Mouse (Mus musculus) liver, embryonic 15.5 days (tissue): ENCODE measurements around the gene Otos. TPM values are rescaled to one million over a fixed set of nuclear protein-coding genes. Genes with fewer than 3 reads are reported as not detected.

Experiments
- ATAC-seq: fragments of 200-750 bp; cut with Nextera tagmentation; 2 replicates; pipeline ENCODE4 v1.8.0; 2017; ENCODE audit warnings: moderate number of reproducible peaks, mild to moderate bottlenecking, moderate library complexity; ENCODE audit not compliant: insufficient read depth
- H3K27ac ChIP-seq: fragments of 300-500 bp; sonication (generic); replicated peaks from 2 replicates; pipeline ENCODE4 v1.5.1; 2015; ENCODE audit warnings: mild to moderate bottlenecking, inconsistent platforms
- H3K27me3 ChIP-seq: fragments of 300-500 bp; sonication (generic); 2 replicates; pipeline ENCODE4 v1.6.1; 2015; ENCODE audit warnings: mild to moderate bottlenecking, inconsistent platforms
- H3K36me3 ChIP-seq: fragments of 300-500 bp; sonication (generic); replicated peaks from 2 replicates; pipeline ENCODE4 v1.6.1; 2015; ENCODE audit warnings: moderate library complexity, mild to moderate bottlenecking, inconsistent platforms
- H3K4me1 ChIP-seq: fragments of 300-500 bp; sonication (generic); replicated peaks from 2 replicates; pipeline ENCODE4 v1.6.1; 2015; ENCODE audit warnings: inconsistent platforms
- H3K4me2 ChIP-seq: fragments of 300-500 bp; sonication (generic); 2 replicates; pipeline ENCODE4 v1.6.1; 2015; ENCODE audit warnings: moderate library complexity, mild to moderate bottlenecking, inconsistent platforms
- H3K4me3 ChIP-seq: fragments of 300-500 bp; sonication (generic); replicated peaks from 2 replicates; pipeline ENCODE4 v1.5.1; 2015; ENCODE audit warnings: mild to moderate bottlenecking, inconsistent platforms
- H3K9ac ChIP-seq: fragments of 300-500 bp; sonication (generic); 2 replicates; pipeline ENCODE4 v1.6.1; 2015; ENCODE audit warnings: moderate library complexity, mild to moderate bottlenecking, inconsistent platforms
- H3K9me3 ChIP-seq: fragments of 300-500 bp; sonication (generic); replicated peaks from 2 replicates; pipeline ENCODE4 v1.6.1; 2016; ENCODE audit warnings: inconsistent platforms
- WGBS: fragments of 180-500 bp; shearing (Covaris S2); methylation state at CpG from one replicate; pipeline ENCODE4 v1.1.7; 2015; ENCODE audit warnings: mixed read lengths; ENCODE audit not compliant: insufficient replicate concordance; 5-methylcytosine and 5-hydroxymethylcytosine counted together
- polyA plus RNA-seq: library from polyadenylated mRNA; unstranded; fragments of >200 nt; fragmentation: Nextera tagmentation; extraction: Ambion mirVana; gene quantifications from 2 replicates; pipeline ENCODE4 v1.2.1, GENCODE M21; 2015

The Otos gene
- 0.09 TPM in 1 of 2 replicates, not detected in the other for polyA plus RNA-seq

DNA sequence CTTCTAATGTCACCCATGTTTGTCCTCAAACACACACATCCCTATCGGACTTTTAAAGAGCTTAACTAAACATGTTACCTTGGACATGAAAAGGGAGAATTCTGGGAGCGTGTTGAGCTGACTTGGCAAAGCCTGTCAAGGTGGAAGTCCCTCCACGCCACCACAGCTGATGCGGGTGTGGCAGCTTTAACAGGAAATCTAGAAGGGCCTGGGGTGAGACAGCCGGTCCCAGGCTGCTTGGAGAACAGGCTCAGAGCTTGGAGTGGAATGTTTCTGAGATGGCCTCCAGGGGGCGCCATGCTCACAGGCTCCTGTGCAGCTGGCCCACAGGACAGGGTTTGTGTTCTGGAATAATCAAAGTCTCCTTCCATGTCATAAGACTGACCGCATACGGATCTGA lies at the start of gene Otos:
TSS of gene Otos (minus strand) at position 169 of the 400 bp plus-strand sequence.
- no peaks in the 10 kb centered on the region for H3K36me3 ChIP-seq
- no peak within 1 kb of the TSS for H3K4me3 ChIP-seq
- no peak for ATAC-seq
- no peak within 1 kb of the TSS for H3K27ac ChIP-seq
- H3K9me3 ChIP-seq, result no peaks in the 10 kb centered on the region
- H3K4me1 ChIP-seq, result peaks cover 5% of the 10 kb centered on the region; the same call in 1 of the 2 replicates
- H3K4me2 ChIP-seq, result peak within 1 kb of the TSS; percentile 48
- no peak within 1 kb of the TSS for H3K9ac ChIP-seq
- no peaks in the 10 kb centered on the region for H3K27me3 ChIP-seq
- WGBS, result 16% methylated on average over 8 of the region's 8 CpGs

DNA sequence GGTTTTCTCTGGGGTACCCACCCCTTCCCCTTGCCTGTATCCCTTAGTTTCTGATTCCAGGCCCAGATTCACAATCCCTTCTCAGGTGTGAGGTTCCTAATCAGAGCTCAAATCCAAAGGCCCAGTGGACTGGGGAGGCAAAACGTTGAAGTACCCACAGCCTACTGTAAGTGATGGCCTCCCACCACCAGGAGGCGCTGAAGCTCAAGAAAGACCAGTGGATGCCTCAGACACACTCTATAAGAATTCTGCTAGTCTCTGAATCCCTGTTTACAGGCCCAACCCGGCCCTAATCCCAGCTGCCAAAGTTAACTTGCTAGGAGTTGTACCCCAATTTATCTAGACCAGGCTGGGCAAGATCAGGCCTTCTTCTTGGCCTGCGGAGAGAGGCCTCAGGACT lies 48.2 kb upstream of the Otos start:
- Histone ChIP-seq H3K27me3 (0 out of 2 replicates have a peak, but pooled peaks cover 6% of the 10 kb centered on the region), H3K27ac (no peak overlapping the region), H3K36me3 (no peaks in the 10 kb centered on the region), H3K9me3 (no peaks in the 10 kb centered on the region), H3K4me3 (no peak overlapping the region), H3K9ac (no peak overlapping the region), H3K4me2 (no peak overlapping the region), H3K4me1 (no peaks in the 10 kb centered on the region)
- no peak for ATAC-seq
- WGBS, result 31% methylated on average over 4 of the region's 4 CpGs

DNA sequence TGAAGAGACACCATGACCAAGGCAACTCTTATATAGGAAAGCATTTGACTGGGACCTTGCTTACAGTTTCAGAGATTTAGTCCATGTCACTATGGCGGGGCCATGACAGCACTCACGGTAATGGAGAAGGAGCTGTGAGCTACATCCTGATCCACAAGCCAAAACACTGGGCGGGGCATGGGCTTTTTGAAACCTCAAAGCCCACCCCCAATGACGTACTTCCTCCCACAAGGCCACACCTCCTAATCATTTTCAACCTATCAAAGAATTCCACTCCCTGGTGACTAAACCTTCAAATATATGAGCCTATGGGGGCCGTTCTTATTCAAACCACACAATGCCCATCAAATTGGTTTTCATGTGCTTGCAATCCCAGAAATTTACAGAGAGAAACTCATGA lies 47.1 kb upstream of the Otos start:
- no peak for ATAC-seq
- Histone ChIP-seq H3K4me1 (no peaks in the 10 kb centered on the region), H3K27me3 (0 out of 2 replicates have a peak, but pooled peaks cover 6% of the 10 kb centered on the region), H3K27ac (no peak overlapping the region), H3K9ac (no peak overlapping the region), H3K36me3 (no peaks in the 10 kb centered on the region), H3K9me3 (no peaks in the 10 kb centered on the region), H3K4me2 (no peak overlapping the region), H3K4me3 (no peak overlapping the region)
- 65% methylated on average over 5 of the region's 5 CpGs for WGBS

DNA sequence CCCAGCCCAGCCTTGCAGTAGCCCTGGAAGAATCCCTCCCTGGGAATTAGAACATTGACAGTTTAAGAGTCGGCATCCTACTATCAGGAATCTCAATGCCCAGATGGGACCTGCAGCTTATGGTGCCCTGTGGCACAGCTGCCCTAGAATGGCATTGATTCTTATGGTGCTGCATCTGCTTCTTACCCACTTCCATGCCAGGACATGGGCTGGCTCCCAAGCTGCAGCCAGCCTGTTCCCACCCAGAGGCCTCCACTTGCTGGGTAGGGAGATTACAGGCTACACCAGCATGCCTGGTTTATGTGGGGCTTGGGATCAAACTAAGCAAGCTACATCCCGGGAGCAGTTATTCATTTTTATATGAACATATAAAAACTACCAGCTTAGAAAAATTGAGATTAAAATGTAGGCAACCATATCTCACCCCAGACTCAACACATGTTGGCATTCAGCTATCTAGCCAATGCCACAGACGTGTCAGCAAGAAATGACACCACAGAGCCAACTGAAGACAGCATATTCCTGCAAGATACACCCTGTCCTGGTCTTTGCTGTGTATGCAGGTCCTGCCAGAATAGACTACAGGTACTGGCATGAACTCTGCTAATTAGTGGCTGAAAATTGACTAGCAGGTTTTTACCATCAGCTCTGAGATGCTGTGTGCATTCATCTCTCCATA lies 42.7 kb upstream of the Otos start:
- Histone ChIP-seq H3K9ac (no peak overlapping the region), H3K27ac (no peak overlapping the region), H3K9me3 (no peaks in the 10 kb centered on the region), H3K4me1 (no peaks in the 10 kb centered on the region), H3K36me3 (no peaks in the 10 kb centered on the region), H3K4me3 (no peak overlapping the region), H3K4me2 (no peak overlapping the region), H3K27me3 (no peaks in the 10 kb centered on the region)
- no peak for ATAC-seq
- 50% methylated on average over 3 of the region's 3 CpGs for WGBS

DNA sequence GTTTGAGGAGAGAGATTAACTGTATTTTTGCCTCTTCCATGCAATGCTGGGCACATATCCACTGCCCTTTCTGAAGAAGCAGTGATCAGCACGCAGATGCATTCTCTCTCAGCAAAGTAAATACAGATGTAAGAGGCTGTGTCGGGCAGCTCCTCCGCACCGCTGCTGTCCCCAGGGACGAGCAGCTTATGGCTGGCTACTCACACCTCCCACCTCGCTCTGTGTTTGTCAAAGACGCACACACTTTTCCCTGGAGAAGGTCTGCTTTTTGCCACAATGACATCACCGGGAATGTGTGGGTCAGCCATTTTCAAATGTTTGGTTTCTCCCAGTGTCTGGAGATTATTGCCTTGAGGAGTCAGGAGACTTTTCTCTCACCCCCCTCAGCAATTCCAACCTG lies 38.4 kb upstream of the Otos start:
- WGBS, result 61% methylated on average over 8 of the region's 8 CpGs
- no peaks in the 10 kb centered on the region for H3K36me3 ChIP-seq
- no peaks in the 10 kb centered on the region for H3K9me3 ChIP-seq
- no peak for ATAC-seq
- no peaks in the 10 kb centered on the region for H3K27me3 ChIP-seq
- no peak overlapping the region for H3K9ac ChIP-seq
- H3K27ac ChIP-seq, result no peak overlapping the region
- H3K4me2 ChIP-seq, result no peak overlapping the region
- H3K4me1 ChIP-seq, result no peaks in the 10 kb centered on the region
- no peak overlapping the region for H3K4me3 ChIP-seq

DNA sequence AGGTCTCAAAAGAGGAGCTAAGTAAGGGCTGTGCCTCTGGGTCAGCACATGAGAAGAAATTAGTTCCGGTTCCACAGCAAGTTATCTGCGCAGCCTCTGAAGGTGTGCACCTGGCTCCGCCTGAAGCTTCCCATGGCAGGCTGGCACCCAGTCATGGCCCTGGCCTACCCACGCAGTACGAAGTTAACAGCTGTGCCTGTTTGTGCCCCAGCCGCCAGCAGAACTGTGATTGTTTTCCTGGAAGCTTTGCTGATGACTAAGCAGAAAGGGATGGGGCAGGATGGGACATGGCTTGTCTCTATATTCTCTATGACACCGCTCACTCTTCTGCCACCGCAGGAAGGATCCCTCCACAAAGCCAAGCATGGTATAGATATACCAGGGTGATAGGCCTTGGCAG lies 34.5 kb upstream of the Otos start:
- WGBS, result 68% methylated on average over 8 of the region's 8 CpGs
- ATAC-seq, result no peak
- no peak overlapping the region for H3K9ac ChIP-seq
- no peaks in the 10 kb centered on the region for H3K27me3 ChIP-seq
- no peaks in the 10 kb centered on the region for H3K36me3 ChIP-seq
- H3K4me2 ChIP-seq, result no peak overlapping the region
- no peaks in the 10 kb centered on the region for H3K4me1 ChIP-seq
- no peaks in the 10 kb centered on the region for H3K9me3 ChIP-seq
- H3K27ac ChIP-seq, result no peak overlapping the region
- H3K4me3 ChIP-seq, result no peak overlapping the region

DNA sequence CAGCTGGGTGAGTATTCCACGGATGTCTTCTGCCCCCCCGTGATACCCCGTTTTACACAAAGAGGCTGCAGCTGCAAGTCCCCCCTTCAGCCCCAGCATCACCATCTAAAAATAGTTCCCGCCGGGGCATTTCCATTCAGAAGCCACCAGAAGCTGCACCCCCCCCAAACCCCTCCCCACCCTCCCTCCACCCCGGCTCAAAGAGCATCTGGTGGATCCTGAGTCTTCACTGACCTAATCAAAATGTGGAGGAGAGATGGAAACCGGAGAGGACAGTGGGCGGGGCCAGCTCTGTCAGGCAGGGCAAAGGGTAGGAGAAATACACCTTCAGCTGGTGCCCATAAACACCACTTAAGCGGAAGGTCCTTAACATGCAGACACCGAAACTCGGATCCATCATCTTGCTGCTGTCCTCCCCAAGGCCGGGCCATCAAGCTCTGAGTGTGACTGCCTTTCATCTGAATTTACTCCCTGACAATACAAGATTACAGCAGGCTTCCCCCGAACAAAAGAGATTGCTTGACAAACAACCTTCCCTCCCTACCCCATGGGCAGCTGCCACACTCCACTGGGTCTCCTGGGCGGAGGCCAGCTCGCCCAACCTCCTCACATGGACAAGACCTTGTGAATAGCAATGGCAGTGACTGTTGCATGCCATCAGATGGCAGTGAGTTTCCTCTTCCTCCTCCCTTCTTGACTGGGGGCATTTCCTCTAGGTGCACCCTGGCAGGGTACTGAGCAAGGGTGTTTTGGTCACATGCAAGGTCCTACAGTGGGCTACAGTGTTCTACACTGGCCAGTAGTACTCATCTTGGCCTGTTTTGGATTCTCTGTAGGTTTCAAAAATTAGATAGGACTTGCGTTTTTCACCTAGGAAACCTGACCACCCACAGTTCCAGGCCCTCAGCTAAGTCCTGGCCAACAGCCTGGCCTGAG lies 32.3 kb upstream of the Otos start:
- H3K36me3 ChIP-seq, result no peaks in the 10 kb centered on the region
- no peak overlapping the region for H3K27ac ChIP-seq
- H3K27me3 ChIP-seq, result no peaks in the 10 kb centered on the region
- no peak overlapping the region for H3K4me2 ChIP-seq
- H3K9ac ChIP-seq, result no peak overlapping the region
- no peaks in the 10 kb centered on the region for H3K9me3 ChIP-seq
- WGBS, result 46% methylated on average over 16 of the region's 16 CpGs
- H3K4me1 ChIP-seq, result 0 out of 2 replicates have a peak, but pooled peaks cover 4% of the 10 kb centered on the region
- no peak for ATAC-seq
- no peak overlapping the region for H3K4me3 ChIP-seq

DNA sequence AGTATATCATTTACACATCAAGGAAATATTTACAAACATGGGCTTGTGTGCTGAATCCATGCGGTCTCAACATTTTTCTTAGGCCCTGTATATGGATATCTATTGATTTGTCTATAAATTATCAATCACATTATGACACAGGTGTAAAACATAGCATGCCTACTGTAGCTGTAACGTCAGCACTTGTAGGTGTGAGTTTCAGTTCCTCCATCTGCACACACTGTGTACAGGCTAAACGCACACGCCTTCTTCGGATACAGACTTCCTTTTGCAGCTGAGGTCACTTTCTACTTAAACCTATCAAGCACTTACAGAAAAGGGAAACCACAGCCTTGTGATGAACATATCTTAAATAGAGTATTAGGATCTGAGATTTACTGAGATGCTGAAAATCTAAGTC lies 30.1 kb upstream of the Otos start:
- Histone ChIP-seq H3K36me3 (no peaks in the 10 kb centered on the region), H3K4me1 (0 out of 2 replicates have a peak, but pooled peaks cover 4% of the 10 kb centered on the region), H3K27ac (no peak overlapping the region), H3K27me3 (no peaks in the 10 kb centered on the region), H3K4me2 (no peak overlapping the region), H3K9ac (no peak overlapping the region), H3K4me3 (no peak overlapping the region), H3K9me3 (no peaks in the 10 kb centered on the region)
- no peak for ATAC-seq
- WGBS, result 32% methylated on average over 5 of the region's 5 CpGs

DNA sequence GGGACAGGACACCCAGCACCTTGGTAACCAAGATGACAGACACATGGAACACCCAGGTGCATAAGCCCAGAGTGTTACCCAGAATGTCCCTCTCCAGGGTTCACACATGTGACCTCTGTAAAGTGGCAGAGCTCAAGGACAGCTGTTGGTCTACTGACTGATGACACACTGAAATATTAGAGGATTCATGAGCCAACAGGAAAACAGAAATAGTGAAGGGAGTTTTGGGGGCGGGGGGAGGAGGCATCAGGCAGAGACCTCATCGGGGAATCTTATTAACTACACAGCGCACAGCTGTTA lies 28.0 kb upstream of the Otos start:
- ATAC-seq, result no peak
- H3K27me3 ChIP-seq, result no peaks in the 10 kb centered on the region
- H3K9me3 ChIP-seq, result no peaks in the 10 kb centered on the region
- H3K36me3 ChIP-seq, result no peaks in the 10 kb centered on the region
- H3K4me3 ChIP-seq, result no peak overlapping the region
- WGBS, result 62% methylated on average over 3 of the region's 3 CpGs
- no peak overlapping the region for H3K4me2 ChIP-seq
- H3K27ac ChIP-seq, result no peak overlapping the region
- H3K4me1 ChIP-seq, result 0 out of 2 replicates have a peak, but pooled peaks cover 4% of the 10 kb centered on the region
- H3K9ac ChIP-seq, result no peak overlapping the region

DNA sequence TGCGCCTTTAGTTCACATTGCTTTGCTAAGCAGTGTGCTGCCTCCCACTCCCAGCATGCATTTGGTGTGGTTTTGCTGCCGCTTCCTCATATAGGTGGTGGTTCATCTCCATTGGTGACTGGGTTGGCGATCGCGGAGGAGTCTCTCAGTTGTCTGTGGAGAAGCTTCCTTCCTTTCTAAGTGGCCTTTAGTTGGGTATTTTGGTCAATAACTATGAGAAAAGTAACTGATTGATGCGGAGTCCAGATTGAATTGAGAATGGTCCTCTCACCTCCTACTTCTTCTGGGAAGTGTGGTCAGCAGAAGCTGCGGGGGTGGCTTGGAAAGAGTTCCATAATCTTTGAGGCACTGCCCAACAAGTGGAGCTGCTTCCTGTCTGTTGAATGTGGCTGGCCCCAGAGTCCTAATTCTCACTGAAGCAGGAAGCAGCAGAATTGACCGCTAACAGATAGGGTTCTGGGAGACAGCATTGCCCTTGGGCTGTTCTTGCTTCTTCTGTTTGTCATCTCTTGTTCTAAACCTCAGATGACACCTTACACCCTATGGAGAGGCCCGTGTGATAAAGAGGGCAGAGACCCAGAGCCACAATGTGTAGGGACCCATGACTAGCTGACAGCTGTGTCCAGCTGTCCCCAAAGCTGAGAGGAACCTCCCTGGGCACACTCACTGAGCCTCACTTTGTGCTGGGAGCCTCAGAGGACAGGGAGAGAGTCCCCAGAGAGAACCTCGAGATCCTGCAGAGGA lies 27.5 kb upstream of the Otos start:
- Histone ChIP-seq H3K27ac (no peak overlapping the region), H3K4me1 (0 out of 2 replicates have a peak, but pooled peaks cover 4% of the 10 kb centered on the region), H3K9ac (no peak overlapping the region), H3K9me3 (no peaks in the 10 kb centered on the region), H3K27me3 (no peaks in the 10 kb centered on the region), H3K36me3 (no peaks in the 10 kb centered on the region), H3K4me2 (no peak overlapping the region), H3K4me3 (no peak overlapping the region)
- ATAC-seq, result no peak
- WGBS, result 20% methylated on average over 10 of the region's 10 CpGs

DNA sequence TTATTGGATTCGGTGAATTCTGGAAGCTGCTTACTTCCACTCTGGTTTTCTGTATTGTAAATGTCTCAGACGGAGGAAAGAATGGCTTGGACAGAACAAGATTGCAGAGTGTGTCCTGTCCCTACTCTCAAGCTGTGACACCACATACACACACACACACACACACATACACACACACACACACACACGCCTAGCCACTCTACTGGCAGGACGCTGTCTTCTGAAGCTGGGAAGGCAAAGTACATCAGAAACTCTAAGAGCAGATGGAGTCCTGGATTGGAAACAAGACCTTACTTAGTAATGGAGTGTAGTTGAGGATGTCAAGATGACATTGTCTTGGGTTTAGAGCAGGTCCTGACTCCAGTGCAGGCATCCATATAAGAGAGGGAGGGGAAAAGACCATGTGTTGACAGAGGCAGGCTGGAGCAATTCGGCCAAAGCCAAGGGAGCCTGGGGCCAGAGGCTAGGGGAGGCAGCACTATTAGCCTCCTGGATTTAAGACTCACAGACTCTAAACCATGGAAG lies 24.7 kb upstream of the Otos start:
- Histone ChIP-seq H3K4me1 (0 out of 2 replicates have a peak, but pooled peaks cover 4% of the 10 kb centered on the region), H3K4me2 (no peak overlapping the region), H3K36me3 (no peaks in the 10 kb centered on the region), H3K9me3 (no peaks in the 10 kb centered on the region), H3K4me3 (no peak overlapping the region), H3K27ac (no peak overlapping the region), H3K9ac (no peak overlapping the region), H3K27me3 (no peaks in the 10 kb centered on the region)
- ATAC-seq, result no peak
- 54% methylated on average over 5 of the region's 5 CpGs for WGBS
